Mouse (Mus musculus): Measurements from ENCODE around the gene Mast2. TPM values are rescaled to one million over a fixed set of nuclear protein-coding genes. Genes with fewer than 3 reads are reported as not detected.

The Mast2 gene
- polyA plus RNA-seq, 1 experiment from 2014 or later = 2.4 TPM

GRCm38 (mm10) chr4:116492460-116492859, 28.5 kb upstream of the Mast2 start:
- DNase-seq (no peak), ATAC-seq (no peak)
- Histone ChIP-seq H3K4me2 (ENCODE audit: low read depth, low read length) (no peak overlapping the region), H3K4me1 (ENCODE audit: insufficient read depth) (peaks cover 7% of the 10 kb centered on the region), H3K4me3 (ENCODE audit: low read depth, low read length) (no peak overlapping the region), H3K9me3 (ENCODE audit: low read length) (no peaks in the 10 kb centered on the region), H3K36me3 (replicated peaks; ENCODE audit: insufficient read depth, low read length) (no peaks in the 10 kb centered on the region), H3K27me3 (ENCODE audit: insufficient read depth, low read length) (no peaks in the 10 kb centered on the region), H3K9ac (replicated peaks) (no peak overlapping the region), H3K27ac (ENCODE audit: low read depth) (no peak overlapping the region)
- TF ChIP-seq CTCF (IDR thresholded peaks at IDR 0.05; ENCODE audit: low read depth) = no peak
- TF ChIP-seq EP300 (IDR thresholded peaks at IDR 0.05; ENCODE audit: low read depth) = no peak
- WGBS (ENCODE audit: insufficient replicate concordance) = 50% methylated on average over 4 of the region's 4 CpGs

GRCm38 (mm10) chr4:116491886-116492285, 27.9 kb upstream of the Mast2 start:
- Histone ChIP-seq H3K27me3 (ENCODE audit: insufficient read depth, low read length) (no peaks in the 10 kb centered on the region), H3K27ac (ENCODE audit: low read depth) (no peak overlapping the region), H3K9ac (replicated peaks) (no peak overlapping the region), H3K36me3 (replicated peaks; ENCODE audit: insufficient read depth, low read length) (no peaks in the 10 kb centered on the region), H3K4me3 (ENCODE audit: low read depth, low read length) (no peak overlapping the region), H3K4me2 (ENCODE audit: low read depth, low read length) (no peak overlapping the region), H3K4me1 (ENCODE audit: insufficient read depth) (peaks cover 7% of the 10 kb centered on the region), H3K9me3 (ENCODE audit: low read length) (no peaks in the 10 kb centered on the region)
- WGBS (ENCODE audit: insufficient replicate concordance) = 72% methylated on average over 2 of the region's 2 CpGs
- no peak for ATAC-seq
- DNase-seq = no peak
- no peak for TF ChIP-seq CTCF (IDR thresholded peaks at IDR 0.05; ENCODE audit: low read depth)
- no peak for TF ChIP-seq EP300 (IDR thresholded peaks at IDR 0.05; ENCODE audit: low read depth)

- WGBS (ENCODE audit: insufficient replicate concordance) = 28% methylated on average over 2 of the region's 2 CpGs
- no peaks in the 10 kb centered on the region for H3K27me3 ChIP-seq (ENCODE audit: insufficient read depth, low read length)
- no peak overlapping the region for H3K27ac ChIP-seq (ENCODE audit: low read depth)
- TF ChIP-seq EP300 (IDR thresholded peaks at IDR 0.05; ENCODE audit: low read depth) = no peak
- TF ChIP-seq CTCF (IDR thresholded peaks at IDR 0.05; ENCODE audit: low read depth) = no peak
- DNase-seq = no peak
- no peak for ATAC-seq
- H3K4me3 ChIP-seq (ENCODE audit: low read depth, low read length) = no peak overlapping the region
- H3K4me1 ChIP-seq (ENCODE audit: insufficient read depth) = peaks cover 7% of the 10 kb centered on the region
- no peaks in the 10 kb centered on the region for H3K36me3 ChIP-seq (replicated peaks; ENCODE audit: insufficient read depth, low read length)
- H3K9ac ChIP-seq (replicated peaks) = no peak overlapping the region
- H3K4me2 ChIP-seq (ENCODE audit: low read depth, low read length) = no peak overlapping the region
- no peaks in the 10 kb centered on the region for H3K9me3 ChIP-seq (ENCODE audit: low read length)
Measured at GRCm38 (mm10) chr4:116491119-116491536, 27.1 kb upstream of the Mast2 start.

- 34% methylated on average over 2 of the region's 2 CpGs for WGBS (ENCODE audit: insufficient replicate concordance)
- Histone ChIP-seq H3K9ac (replicated peaks) (no peak overlapping the region), H3K27ac (ENCODE audit: low read depth) (no peak overlapping the region)
Measured at GRCm38 (mm10) chr4:116483476-116483875, 19.5 kb upstream of the Mast2 start.

GRCm38 (mm10) chr4:116481322-116481721, 17.3 kb upstream of the Mast2 start:
- Histone ChIP-seq H3K36me3 (replicated peaks; ENCODE audit: insufficient read depth, low read length) (no peaks in the 10 kb centered on the region), H3K27ac (ENCODE audit: low read depth) (no peak overlapping the region), H3K4me3 (ENCODE audit: low read depth, low read length) (no peak overlapping the region), H3K4me1 (ENCODE audit: insufficient read depth) (no peaks in the 10 kb centered on the region; the same call in 1 of the 2 replicates), H3K9me3 (ENCODE audit: low read length) (no peaks in the 10 kb centered on the region), H3K9ac (replicated peaks) (no peak overlapping the region), H3K4me2 (ENCODE audit: low read depth, low read length) (no peak overlapping the region), H3K27me3 (ENCODE audit: insufficient read depth, low read length) (no peaks in the 10 kb centered on the region)
- WGBS (ENCODE audit: insufficient replicate concordance) = 30% methylated on average over 2 of the region's 2 CpGs
- DNase-seq (no peak), ATAC-seq (peak; percentile 62)
- TF ChIP-seq EP300 (IDR thresholded peaks at IDR 0.05; ENCODE audit: low read depth) (no peak), CTCF (IDR thresholded peaks at IDR 0.05; ENCODE audit: low read depth) (no peak)

More at GRCm38 (mm10) chr4:116483476-116483875, 19.5 kb upstream of the Mast2 start:
- Histone ChIP-seq H3K4me1 (ENCODE audit: insufficient read depth) (no peaks in the 10 kb centered on the region; the same call in 1 of the 2 replicates), H3K27me3 (ENCODE audit: insufficient read depth, low read length) (no peaks in the 10 kb centered on the region), H3K9me3 (ENCODE audit: low read length) (no peaks in the 10 kb centered on the region), H3K4me3 (ENCODE audit: low read depth, low read length) (no peak overlapping the region), H3K36me3 (replicated peaks; ENCODE audit: insufficient read depth, low read length) (no peaks in the 10 kb centered on the region), H3K4me2 (ENCODE audit: low read depth, low read length) (no peak overlapping the region)
- ATAC-seq = peak; percentile 29; the same call in 1 of the 2 replicates
- DNase-seq = peak; percentile 30
- no peak for TF ChIP-seq EP300 (IDR thresholded peaks at IDR 0.05; ENCODE audit: low read depth)
- no peak for TF ChIP-seq CTCF (IDR thresholded peaks at IDR 0.05; ENCODE audit: low read depth)

GRCm38 (mm10) chr4:116463231-116464125, 505 bp downstream of the Mast2 start:
- peak; percentile 47 for ATAC-seq
- WGBS (ENCODE audit: insufficient replicate concordance) = 2% methylated on average over 59 of the region's 74 CpGs
- peak; percentile 66 for DNase-seq
- peak overlapping the region; percentile 86 for H3K9ac ChIP-seq (replicated peaks)
- H3K36me3 ChIP-seq (replicated peaks; ENCODE audit: insufficient read depth, low read length) = no peaks in the 10 kb centered on the region
- TF ChIP-seq CTCF (IDR thresholded peaks at IDR 0.05; ENCODE audit: low read depth) = peak; percentile 34
- TF ChIP-seq EP300 (IDR thresholded peaks at IDR 0.05; ENCODE audit: low read depth) = no peak
- peak overlapping the region; percentile 72 for H3K4me3 ChIP-seq (ENCODE audit: low read depth, low read length)
- H3K4me2 ChIP-seq (ENCODE audit: low read depth, low read length) = peak overlapping the region; percentile 75
- no peaks in the 10 kb centered on the region for H3K27me3 ChIP-seq (ENCODE audit: insufficient read depth, low read length)
- peaks cover 16% of the 10 kb centered on the region for H3K4me1 ChIP-seq (ENCODE audit: insufficient read depth)
- peak overlapping the region; percentile 89 for H3K27ac ChIP-seq (ENCODE audit: low read depth)
- H3K9me3 ChIP-seq (ENCODE audit: low read length) = no peaks in the 10 kb centered on the region

Data from liver, postnatal 0 days (tissue).